Mouse (Mus musculus) MEL (cell line): Measurements from ENCODE around the gene Ssh1.

Experiments used
- CHD2 ChIP-seq: IDR thresholded peaks from 2 replicates; pipeline ENCODE4 v1.6.1; 2011; ENCODE audit warnings: low read length, improper control_type of control experiment
- CTCF ChIP-seq, 3 experiments: IDR thresholded peaks in 2 of 3; conservative IDR thresholded peaks in 1 of 3; 2 replicates each; pipeline ENCODE4 v1.5.1; 2011 to 2012; ENCODE audit warnings: low read length in 3 of 3, low read depth in 2 of 3, mild to moderate bottlenecking in 2 of 3, improper control_type of control experiment in 1 of 3, inconsistent platforms in 1 of 3, mixed read lengths in 1 of 3, moderate library complexity in 1 of 3; ENCODE audit not compliant: control insufficient read depth in 1 of 3, insufficient read depth in 1 of 3, poor library complexity in 1 of 3, severe bottlenecking in 1 of 3
- HCFC1 ChIP-seq: IDR thresholded peaks from 2 replicates; pipeline ENCODE4 v1.6.1; 2012; ENCODE audit warnings: low read depth, mild to moderate bottlenecking, inconsistent platforms, low read length, improper control_type of control experiment, moderate library complexity
- POLR2A ChIP-seq, 2 experiments: IDR thresholded peaks; 2 replicates each; pipeline ENCODE4 v1.6.1; 2011 to 2012; ENCODE audit warnings: low read length in 2 of 2, mild to moderate bottlenecking in 2 of 2, control low read depth in 1 of 2, improper control_type of control experiment in 1 of 2, low read depth in 1 of 2, moderate library complexity in 1 of 2; ENCODE audit not compliant: control insufficient read depth in 1 of 2, insufficient read depth in 1 of 2, poor library complexity in 1 of 2

- TF ChIP-seq CTCF (IDR thresholded peaks at IDR 0.05 in 2 of 3, conservative IDR thresholded peaks at IDR 0.05 in 1 of 3; ENCODE audit: control insufficient read depth in 1 of 3, insufficient read depth in 1 of 3, low read depth in 2 of 3, low read length in 3 of 3, poor library complexity in 1 of 3, severe bottlenecking in 1 of 3), result no peak
- TF ChIP-seq CHD2, result no peak
- no peak for TF ChIP-seq HCFC1
- no peak for TF ChIP-seq POLR2A (IDR thresholded peaks at IDR 0.05; ENCODE audit: control insufficient read depth in 1 of 2, insufficient read depth in 1 of 2, low read depth in 1 of 2, low read length in 2 of 2, poor library complexity in 1 of 2)
Observed at GRCm38 (mm10) chr5:113976597-113976996, 17.1 kb downstream of the Ssh1 start.
